Mouse (Mus musculus) lung, postnatal 0 days (tissue): ENCODE results near the gene Ninl.

Source experiments
- CTCF ChIP-seq: IDR thresholded peaks from 2 replicates; pipeline ENCODE4 v1.5.1; 2016; ENCODE audit warnings: antibody characterized with exemption, mild to moderate bottlenecking
- EP300 ChIP-seq: IDR thresholded peaks from 2 replicates; pipeline ENCODE4 v1.6.1; 2016; ENCODE audit warnings: antibody characterized with exemption, mild to moderate bottlenecking, control low read depth

DNA sequence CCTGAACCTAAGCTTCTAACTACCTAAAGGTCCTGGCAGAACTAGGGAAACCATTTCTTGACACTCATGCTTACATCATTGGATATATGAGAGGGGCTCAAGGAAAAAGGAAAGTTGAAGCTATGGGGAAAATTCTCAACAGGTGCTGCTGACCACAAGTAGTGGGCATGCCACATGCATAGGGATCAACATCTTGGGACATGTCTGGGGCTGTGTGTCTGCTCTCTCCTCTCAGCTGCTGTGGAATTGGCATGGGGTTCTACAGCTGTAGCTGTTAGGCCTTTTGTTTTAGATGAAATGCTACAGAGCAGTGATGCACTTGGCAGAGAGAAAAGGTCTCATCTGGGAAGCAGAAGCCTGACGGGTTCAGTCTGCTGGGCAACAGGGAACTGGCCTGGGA, 83.3 kb downstream of the Ninl start:
- TF ChIP-seq CTCF (no peak), EP300 (no peak)
